Mouse (Mus musculus) cerebellum, adult 9-10 months (tissue): ENCODE data around the gene Lmo4.
A peak's percentile ranks its signal among the peaks of the same experiment; 100 is the strongest.

ENCODE experiments used
- DNase-seq: peaks from one replicate; pipeline ENCODE4 v3.0.0; 2022

Gene Lmo4

DNA sequence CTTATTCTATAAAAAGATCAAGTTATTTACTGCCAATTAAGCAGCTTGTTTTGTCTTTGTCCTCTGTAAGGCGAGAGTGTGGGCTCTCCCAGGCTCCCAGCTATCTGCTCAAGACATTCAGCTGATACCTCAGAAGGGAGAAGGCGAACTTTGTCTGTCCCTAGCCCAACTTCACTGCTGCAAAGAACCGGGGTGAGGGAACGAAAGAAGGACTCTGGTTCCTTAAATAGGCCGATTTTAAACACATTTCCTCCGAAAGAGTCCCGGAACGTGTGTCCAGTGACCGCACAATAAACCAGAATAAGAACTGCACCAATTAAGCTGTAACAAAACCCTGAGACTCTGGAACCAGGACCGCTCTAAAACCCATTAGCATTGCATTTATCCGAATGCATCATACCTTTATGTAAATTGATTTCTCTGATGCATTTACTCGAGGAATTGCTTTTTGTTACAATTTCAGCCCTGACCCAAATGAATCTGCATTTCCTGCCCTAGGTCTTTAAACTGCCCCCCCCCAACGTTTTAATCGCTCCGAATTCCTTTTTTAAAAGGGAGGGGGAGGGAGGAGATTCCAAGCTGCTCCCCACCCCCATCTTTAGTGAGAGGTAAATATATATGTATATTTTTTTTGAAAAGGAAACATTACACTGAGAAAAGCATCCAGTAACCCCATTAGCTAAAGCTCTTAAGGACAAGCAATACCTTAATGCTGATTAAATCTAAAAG lies 1.6 kb downstream of the Lmo4 start:
- peak; percentile 33 for DNase-seq

DNA sequence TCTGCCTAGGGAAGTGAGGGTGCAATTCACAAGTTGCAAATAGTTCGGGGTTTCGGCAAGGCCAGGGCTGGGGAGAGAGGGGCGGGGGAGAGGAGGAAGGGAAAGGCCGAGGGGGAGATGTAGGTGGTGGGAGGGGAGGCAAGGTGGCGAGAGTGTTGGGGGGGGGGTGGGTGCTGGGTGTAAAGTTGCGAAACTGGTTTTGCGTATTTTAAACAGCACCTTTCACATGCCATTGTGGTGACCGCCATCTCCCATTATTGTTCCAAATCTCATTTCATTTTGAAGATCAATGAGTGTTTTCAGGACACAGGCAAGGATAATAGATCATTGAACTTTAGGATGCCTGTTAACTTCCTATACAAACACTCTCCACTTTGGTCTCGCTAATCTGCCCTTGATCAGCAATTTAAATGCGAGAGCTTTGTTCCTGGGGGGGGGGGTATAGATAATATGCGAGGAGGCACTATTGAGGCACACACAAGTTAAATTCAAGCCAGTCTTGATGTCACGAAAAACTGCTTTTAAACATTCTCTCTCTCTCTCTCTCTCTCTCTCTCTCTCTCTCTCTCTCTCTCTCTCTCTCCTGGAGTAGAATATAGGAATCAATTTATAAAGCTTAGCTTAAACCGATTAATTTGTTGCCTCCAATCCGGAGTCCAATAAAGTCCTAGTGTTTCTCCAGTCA lies 2.3 kb downstream of the Lmo4 start:
- DNase-seq: no peak

DNA sequence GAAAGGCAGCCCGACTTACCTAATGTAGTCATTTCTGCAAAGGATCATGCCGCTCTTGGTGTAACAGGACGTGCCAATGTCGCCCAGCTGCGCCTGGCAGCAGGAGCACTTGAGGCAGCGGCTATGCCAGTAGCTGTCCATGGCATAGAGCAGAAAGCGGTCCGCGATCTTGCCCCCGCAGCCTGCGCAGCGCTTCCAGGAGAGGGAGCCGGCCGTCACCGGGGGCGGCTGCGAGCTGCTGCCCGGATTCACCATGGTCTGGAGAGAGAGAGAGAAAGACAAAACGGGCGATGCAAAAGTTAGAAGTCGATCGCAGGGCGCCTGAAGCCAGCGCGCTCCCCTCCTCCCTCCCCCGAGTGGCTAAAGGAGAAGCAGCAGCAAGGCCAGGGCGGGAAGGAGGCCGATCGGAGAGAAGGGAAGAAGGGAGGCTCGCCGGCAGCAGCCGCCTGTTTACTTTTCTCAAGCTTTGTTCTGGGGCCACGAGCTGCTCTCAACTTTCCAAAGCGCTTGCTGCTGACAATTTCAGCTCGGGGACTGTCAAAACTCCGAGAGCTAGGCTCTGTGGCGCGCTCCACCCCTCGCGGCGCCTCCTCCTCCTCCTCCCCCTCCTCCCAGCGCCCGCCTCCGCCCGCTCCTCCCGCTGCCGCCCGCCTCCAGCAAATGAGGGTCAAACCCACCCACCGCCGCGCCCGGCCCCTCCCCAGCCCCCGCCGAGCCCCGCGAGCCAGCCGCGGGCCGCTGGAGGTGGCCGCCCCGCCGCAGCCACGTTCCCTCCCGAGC lies 3.0 kb downstream of the Lmo4 start:
- peak; percentile 39 for DNase-seq

DNA sequence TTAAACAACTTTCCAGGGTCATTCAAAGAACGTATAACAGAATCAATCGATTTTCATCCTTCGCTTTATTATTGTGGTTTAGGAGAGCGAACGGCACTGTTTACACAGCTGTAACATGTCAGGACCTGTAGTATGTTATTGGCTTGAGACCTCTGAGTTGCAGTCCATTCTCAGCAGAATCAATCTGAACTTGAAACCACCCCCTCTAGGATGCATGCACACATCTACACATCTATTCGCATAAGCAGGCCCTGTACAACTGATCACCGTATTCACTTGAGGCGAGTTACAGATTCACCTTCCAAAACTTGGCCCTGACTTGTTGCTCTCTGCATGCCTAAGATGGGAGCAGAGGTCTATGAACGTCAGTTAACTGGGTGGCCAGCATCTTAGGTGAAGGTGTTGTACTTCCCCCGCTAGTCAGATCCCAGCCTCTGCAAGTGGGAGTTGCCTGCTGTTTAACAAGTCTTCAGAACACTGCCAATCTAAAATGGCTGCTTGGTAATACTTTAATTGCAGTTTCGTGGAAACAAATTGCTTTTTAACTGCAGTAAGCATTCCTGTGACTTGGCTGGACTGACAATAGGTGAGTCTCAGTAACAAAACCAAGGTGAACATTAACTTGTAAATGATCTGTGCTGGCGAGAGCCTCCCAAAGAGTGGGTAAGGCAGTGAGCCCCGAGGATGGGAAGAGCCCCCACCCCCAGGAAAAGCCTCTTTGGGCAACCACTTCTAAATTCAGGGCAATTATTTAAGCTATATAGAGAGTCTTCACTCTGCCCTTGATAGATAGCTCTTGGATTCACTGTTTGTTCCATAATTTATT lies 19.5 kb downstream of the Lmo4 start:
- no peak for DNase-seq

DNA sequence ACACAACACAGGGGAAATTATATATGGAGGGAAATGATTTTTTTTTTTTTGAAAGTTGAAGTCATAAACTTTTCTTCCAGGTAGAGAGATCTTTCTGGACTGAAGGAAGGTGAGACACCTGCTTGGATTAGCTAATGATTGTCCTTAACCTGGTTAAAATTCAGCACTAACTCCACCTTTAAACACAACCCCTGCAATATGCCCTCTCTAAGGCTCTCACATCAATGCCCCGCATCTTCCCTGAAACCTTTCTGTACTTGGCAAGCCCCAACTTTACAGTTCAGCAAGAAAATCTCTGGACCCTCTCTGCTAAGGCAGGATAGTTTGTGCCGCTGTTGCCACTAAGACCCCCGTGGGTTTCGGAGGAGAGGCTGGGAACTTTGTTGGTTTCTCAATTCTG lies 20.1 kb downstream of the Lmo4 start:
- no peak for DNase-seq

DNA sequence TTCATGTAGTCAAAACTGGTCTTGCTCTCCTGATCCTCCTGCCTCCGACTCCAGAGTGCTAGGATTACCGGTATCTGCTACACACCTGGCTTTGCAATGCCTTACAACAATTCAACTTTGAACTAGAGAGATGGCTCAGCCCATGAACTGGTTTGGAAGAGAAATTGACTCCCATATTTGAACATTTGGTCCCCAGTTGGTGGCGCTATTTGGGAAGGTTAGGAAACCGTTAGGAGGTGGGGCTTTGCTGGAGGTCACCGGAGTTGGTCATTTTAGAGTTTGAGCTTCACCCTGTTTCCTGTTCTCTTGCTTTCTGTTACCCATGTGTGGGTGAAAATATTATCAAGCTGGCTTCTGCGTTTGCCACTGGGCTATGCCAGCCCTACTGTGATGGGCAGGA lies 22.8 kb downstream of the Lmo4 start:
- DNase-seq: no peak

DNA sequence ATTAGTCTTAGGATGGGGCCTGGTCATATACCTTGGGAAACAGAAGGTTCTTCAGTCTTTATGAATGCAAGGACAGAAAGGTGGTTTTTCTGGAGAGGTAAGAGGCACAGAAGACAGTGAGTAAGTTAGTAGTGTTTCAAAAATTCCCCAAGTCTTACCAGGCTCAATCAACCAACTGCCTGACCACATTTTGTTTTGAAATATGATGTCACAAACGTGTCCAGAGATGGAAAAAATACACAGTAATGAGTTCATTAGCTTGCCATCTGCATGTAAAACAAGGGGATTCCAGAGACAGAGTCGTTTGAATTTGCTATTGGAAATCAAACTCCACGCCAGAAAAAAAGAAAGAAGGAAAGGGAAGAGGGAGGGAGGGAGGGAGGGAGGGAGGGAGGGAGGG lies 26.1 kb downstream of the Lmo4 start:
- DNase-seq: no peak

DNA sequence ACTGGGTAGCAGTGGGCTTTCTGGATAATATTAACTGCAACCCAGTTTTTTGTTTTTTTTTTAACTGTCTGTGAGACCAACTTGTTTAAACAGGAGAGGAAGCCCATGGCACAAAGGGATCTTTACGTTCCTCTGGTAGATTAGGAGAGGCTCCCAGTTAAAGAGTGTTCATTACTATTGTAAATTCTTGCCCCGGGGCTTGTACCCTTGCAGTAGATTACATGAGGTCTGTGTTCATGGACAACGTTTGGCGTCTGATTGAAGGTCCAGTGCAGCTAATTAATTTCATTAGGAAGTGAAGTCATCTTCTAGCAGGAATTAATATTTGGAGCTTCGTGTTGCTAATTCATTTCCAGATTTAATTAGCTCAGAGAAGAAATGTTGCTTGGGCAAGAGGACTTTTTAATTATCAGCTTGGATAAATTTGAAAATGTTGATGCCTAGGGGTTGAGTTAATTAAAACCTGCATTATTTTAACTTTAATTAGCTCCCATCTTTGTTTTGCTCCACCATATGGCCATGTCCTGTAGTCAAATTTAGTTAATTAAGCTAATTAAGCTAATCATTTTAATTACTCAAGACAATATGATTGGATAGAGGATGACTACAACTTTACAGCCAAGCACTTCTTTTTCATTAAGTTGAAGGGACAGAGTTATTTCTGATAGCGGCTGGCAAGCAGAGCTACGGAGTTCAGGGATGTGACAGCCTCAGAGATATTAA lies 31.0 kb downstream of the Lmo4 start:
- DNase-seq: no peak

DNA sequence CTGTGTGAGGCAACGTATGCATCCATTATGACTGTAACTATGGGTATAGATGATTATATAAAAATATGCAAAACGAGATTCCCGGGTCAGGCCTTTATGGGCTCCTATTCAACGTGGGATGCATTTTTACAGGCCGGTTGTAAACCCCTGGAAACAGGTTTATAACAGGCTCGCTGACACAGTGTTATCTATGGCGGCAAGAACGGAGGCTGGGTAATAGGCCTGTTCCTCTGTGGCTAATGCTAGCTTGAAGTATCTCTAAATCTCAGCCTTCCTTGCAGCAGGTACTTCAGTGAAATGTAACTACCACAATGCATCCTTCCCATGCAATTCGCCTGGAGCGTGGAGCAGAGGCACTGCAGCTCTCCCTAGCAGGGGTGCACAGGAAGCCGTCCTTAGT lies 31.9 kb downstream of the Lmo4 start:
- DNase-seq: no peak

DNA sequence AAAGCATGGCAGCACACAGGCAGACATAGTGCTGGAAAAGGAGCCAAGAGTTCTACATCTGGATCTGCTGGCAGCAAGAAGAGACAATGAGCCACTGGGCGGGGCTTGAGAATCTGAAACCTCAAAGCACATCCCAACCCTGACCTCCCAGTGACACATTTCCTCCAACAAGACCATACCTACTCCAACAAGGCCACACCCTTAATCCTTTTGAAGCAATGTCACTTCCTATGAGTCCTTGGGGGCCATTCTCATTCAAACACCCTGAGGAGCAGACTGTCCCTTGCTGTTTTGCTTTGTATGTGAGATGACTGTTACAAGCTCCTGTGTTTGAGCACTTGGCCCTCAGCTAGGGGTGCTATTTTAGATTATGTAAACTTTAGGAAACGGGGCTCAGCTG lies 33.3 kb downstream of the Lmo4 start:
- no peak for DNase-seq

DNA sequence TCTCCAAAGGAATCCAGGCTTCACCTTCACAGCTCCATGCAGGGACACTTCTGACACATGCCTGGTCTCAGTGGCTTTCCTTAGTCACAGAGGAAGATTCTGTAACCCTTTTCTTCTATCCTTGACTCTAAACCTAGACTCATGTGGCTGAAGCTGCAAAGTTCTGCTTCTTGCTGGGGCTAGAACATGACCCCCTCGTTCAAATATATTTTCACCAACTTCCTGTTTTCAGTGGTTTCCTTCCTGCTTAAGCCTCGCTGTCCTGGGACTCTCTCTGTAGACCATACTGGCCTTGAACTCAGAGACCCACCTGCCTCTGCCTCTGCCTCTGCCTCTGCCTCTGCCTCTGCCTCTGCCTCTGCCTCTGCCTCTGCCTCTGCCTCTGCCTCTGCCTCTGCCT lies 34.5 kb downstream of the Lmo4 start:
- no peak for DNase-seq

DNA sequence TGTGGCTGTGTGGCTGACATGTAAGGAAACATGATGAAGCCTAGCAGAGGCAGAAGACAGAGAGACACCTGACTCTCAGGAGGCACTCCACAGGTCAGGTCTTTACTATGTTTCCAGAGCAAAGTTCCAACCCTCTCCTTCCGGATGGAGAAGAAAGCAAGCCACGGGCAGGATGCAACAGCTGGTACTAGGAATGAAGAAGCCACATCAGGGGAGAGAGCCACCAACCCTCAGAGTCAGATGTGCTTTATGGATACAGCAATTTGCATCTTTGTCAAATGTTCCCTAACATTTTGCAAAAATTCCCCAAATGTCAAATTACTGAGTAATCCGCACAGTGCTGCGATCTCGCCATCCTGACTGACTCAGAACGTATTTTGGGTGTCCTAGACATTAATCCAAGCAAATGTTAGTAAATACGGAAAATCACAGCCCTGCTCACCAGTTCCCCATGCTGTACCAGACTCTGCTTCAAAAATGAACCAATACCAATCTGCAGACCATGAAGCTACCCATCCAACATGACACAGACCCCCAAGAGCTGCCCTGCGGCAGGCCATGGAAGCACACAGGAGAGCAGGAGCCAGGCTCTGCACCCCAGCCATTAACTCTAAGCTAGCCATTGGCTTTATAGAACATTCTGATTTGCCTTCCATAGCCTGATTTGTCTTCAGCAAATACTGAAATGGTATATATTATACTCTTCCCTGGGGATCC lies 38.4 kb downstream of the Lmo4 start:
- DNase-seq: no peak

DNA sequence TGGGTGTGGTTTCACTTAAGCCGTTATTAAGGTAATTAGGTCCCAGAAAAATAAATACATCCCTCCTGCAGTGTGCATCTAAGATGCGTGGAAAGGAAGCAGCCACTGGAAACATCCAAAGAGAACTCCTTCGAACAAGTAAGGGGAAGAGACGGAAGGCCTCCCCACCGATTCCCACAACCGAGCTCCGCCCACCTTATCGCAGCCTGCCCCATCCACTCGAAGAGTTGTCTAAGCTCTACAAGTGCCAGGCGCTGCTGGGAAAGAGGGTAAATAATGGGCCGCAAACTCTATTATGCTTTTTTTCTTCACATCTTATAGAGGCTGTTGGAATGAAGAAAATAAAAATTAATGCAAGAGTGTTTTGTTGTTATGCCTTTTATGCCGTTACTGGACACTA lies 39.6 kb downstream of the Lmo4 start:
- DNase-seq: no peak

DNA sequence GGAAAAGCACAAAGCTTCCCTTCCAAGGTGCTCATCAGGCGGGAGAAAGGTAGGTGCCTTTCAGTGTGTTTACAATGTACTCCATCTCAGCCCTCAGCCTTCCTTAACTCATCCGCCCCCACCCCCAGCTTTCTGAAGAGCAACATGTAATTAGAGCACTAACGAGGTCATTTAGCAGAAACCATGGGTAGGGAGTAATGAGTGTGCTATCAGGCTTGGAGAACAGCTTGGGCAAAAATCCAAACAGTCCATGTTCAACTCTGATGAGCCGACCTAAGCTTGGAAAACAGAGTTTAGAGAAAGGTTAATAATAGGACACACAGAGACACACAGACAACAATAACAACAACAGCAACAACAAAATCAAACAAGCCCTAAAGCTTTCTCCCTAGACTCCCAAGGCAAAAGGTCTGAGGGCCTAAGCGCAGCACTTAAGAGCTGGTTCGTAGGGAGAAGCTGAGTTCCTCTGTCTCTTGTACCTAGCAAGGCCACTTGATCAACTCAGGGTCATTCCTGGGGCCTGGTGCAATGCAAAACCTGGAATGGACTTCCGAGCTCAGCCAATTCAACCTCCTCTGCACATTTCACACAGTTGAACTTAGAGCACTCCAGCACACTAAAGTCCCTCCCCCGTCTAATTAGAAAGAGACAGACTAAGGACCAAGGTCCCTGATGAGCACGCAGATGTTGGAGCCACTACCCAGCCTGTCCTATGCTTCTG lies 40.2 kb downstream of the Lmo4 start:
- no peak for DNase-seq

DNA sequence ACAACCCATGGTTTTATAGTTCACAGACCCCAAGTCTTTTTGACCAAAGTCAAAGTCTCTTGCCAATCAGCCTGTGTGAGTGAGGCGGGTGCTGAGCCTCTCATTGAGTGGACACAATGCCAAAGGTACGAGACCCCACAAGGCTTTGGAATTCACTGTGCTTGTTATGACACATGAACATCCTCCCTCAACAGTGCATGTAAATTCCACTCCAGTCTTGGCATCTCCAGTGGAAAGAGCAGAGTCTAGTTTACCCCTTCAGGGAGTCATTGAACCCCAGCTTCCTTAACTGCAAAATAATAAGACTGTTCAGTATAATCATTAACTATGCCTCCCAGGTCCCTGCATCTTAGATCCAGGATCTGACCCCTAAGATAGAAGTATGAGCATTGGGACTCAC lies 41.3 kb downstream of the Lmo4 start:
- no peak for DNase-seq

DNA sequence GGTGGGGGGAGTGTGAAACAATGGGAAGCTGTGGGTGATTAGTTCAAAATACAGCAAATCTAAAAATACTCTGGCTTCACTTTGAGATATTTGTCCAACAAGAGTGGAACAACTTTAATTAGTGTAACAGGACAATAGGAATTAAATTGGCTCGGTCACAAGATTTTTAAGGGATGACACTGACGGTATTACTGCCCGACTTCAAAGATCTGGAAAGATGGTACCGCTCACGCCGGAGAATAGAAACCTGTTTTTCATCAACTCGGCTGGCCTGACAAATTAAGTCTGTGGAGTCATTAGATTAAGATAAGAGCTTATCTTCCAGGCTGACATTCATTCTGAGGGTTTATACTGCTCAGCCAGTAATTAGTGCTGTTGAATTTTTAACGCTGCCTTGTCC lies 42.9 kb downstream of the Lmo4 start:
- DNase-seq: no peak

DNA sequence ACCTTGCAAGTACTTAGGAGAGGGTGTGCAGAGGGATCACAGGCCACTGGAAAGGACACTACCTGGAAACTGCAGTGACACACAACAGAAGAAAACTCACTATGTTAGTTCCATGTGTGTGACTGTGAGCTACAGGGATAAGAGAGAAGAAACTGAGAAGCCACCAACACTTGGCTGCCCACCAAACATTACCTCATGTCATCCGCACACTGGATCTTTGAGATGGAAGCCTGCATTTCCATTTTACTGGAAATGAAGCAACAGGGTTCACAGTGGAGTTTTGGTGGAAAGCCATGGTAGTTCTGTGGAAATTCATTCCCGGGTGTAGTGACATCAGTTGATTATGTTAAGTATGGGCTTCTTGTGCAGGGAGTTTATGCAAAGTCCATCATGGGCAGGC lies 43.8 kb downstream of the Lmo4 start:
- DNase-seq: no peak

DNA sequence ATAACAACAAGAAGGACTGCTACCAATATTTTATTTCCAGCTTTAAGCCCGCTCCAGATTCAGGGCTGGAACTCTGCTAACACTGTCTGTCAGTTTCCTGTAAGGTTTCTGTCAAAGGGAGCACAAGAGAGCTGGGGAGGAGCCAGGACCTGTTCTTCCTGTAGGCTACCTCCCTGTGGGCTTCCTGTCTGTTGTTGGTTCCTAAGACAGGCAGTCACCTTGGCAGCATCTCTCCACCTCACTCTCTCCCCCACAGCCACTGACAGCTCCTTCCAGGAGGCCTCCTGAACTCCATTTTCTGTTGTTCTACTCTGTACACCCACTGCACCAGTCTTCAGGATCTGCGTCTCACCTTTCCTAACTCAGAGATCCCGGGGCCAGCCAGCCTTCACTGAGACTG lies 49.3 kb downstream of the Lmo4 start:
- no peak for DNase-seq

DNA sequence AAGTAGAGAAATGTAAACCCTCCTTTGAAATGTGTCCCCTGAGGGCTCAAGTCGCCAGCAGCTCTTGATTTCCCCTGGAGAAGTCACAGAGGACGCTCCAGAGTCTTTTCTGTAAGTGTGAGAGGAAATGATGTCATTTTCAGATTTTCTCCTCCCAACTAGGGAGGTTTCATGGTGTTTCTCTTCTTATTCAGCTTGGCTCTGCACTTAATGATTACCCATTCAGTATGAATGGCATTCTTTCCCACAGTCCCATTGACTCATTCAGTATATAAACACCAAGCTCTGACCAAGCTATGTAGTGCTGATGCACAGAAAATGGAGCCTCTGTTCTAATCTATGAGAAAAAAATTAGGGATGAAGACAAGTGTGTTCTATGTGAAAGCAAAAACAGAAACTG lies 51.6 kb downstream of the Lmo4 start:
- no peak for DNase-seq

DNA sequence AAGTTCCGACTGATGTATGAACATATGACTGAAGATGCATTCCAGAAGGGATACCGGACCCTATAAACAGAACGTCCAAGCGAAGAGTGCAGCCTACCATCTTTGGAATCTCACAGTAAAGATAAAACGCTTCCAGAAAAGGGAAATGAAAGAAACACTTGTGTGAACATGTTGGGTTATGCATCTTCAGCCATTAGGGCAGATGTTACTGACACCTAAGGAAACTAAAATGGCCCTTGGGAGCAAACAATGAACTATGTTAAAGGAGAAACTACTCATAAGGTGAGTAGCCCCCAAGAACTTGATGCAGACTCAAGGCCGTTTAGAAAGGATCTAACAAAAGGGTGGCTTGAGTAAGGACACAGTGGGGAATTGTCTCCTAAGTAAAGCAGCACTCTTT lies 54.0 kb downstream of the Lmo4 start:
- DNase-seq: no peak

DNA sequence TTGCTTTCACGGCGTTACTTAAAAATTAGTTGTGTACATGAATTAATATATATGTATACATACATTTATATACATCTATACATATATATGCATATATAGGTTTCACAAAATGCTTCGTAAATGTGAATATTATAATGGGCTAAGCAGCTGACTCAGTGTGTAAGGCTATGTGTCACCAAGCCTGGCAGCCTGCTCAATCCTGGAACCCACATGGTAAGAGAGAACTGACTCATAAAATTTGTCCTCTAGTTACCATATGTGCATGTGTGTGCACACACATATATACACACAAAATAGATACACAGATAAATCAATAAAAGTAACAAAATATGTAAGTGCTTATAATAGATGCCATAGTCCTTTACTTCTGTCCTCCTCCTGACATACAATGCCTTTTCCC lies 56.8 kb downstream of the Lmo4 start:
- DNase-seq: no peak
